23 mouse cellular contexts compared by ENCODE assay signal in genomic region chr12:103992945-103993344, GRCm38 (mm10). TPM values are rescaled to one million over a fixed set of nuclear protein-coding genes. Genes with fewer than 3 reads are reported as not detected.
DNase-seq lines count a peak whose midpoint lies in the region; ATAC-seq lines count a peak whose summit lies in the region.
"Had no signal": no experiment of that assay in that cellular context is flagged by ENCODE, and none has a peak within 500 bp of the region (broad histone marks: within the 10 kb centered on the region; RNA-seq: fewer than 3 reads in every experiment).

No protein-coding gene starts in this region.

- H3K27ac ChIP-seq in heart, embryonic 11.5 days (ENCODE audit: low read depth, low read length): no peak overlapping the region
- H3K27ac ChIP-seq: hindbrain, embryonic 10.5 days; liver, embryonic 14.5 days; midbrain, embryonic 15.5 days had no signal

- intact Hi-C loops in heart, postnatal 14 days (cut with DNase I): no loop called here

- H3K27me3 ChIP-seq in heart, embryonic 11.5 days (ENCODE audit: control insufficient read depth, insufficient read depth, low read length): peaks cover 15% of the 10 kb centered on the region
- H3K27me3 ChIP-seq: midbrain, embryonic 15.5 days had no signal

- no peak overlapping the region for H3K9ac ChIP-seq in heart, embryonic 11.5 days (ENCODE audit: low read depth, low read length)
- H3K9ac ChIP-seq: heart, embryonic 12.5 days; liver, embryonic 14.5 days; midbrain, embryonic 15.5 days had no signal

- H3K9me3 ChIP-seq in heart, embryonic 11.5 days (replicated peaks; ENCODE audit: control insufficient read depth, low read length): no peaks in the 10 kb centered on the region
- H3K9me3 ChIP-seq: heart, embryonic 12.5 days; hindbrain, embryonic 10.5 days; midbrain, embryonic 15.5 days had no signal

- 57% methylated on average over 7 of the region's 7 CpGs for WGBS in heart, embryonic 11.5 days (ENCODE audit: insufficient replicate concordance)

- no peak for DNase-seq in heart, postnatal 14 days
- peak; percentile 15 for DNase-seq in lung, postnatal 10 days
- DNase-seq in lung, postnatal 4 days: no peak
- DNase-seq in thymus, postnatal 4 days: no peak
- DNase-seq in T-cell, adult 2 months (ENCODE audit: low spot score): no peak
- DNase-seq: adrenal gland, adult 2 months; cerebellum, adult 9-10 months; embryo, embryonic 11 days; gastrocnemius, postnatal 36 days; kidney, adult 8-10 months; kidney, postnatal 4 days; lung, postnatal 36 days had no signal

- H3K36me3 ChIP-seq in heart, embryonic 11.5 days (ENCODE audit: control insufficient read depth, insufficient read depth, low read length): no peaks in the 10 kb centered on the region
- H3K36me3 ChIP-seq: heart, embryonic 12.5 days; hindbrain, embryonic 10.5 days; midbrain, embryonic 15.5 days had no signal

- H3K4me1 ChIP-seq in heart, embryonic 11.5 days (ENCODE audit: control insufficient read depth, insufficient read depth, low read length): no peaks in the 10 kb centered on the region
- H3K4me1 ChIP-seq: heart, embryonic 12.5 days; hindbrain, embryonic 10.5 days; midbrain, embryonic 15.5 days had no signal

- H3K4me2 ChIP-seq in heart, embryonic 11.5 days: no peak overlapping the region
- H3K4me2 ChIP-seq: heart, embryonic 12.5 days; midbrain, embryonic 15.5 days had no signal

- H3K4me3 ChIP-seq in heart, embryonic 11.5 days (ENCODE audit: low read depth, low read length): no peak overlapping the region
- H3K4me3 ChIP-seq: heart, embryonic 12.5 days; hindbrain, embryonic 10.5 days; midbrain, embryonic 15.5 days had no signal

- 0 out of 2 replicates have a peak, but pooled peaks have one; percentile 20 for ATAC-seq in heart, embryonic 11.5 days (replicated peaks; ENCODE audit: insufficient number of reproducible peaks, low FRiP score, low TSS enrichment)
- peak; percentile 78 for ATAC-seq in granulocyte monocyte progenitor cell, adult 5-6 weeks (replicated peaks; ENCODE audit: poor library complexity, severe bottlenecking)
- ATAC-seq in erythroblast, adult 5-6 weeks (replicated peaks; ENCODE audit: low FRiP score, poor library complexity, severe bottlenecking): no peak
- ATAC-seq: forebrain, embryonic 14.5 days; midbrain, embryonic 15.5 days had no signal

RNA-seq across cellular contexts. Expression of gene Serpina11, which starts 3.2 kb away (rescaled TPM):
- 0.16 TPM in 1 of 2 replicates, not detected in the other for polyA plus RNA-seq in heart, embryonic 11.5 days (2014; fragmentation: Nextera tagmentation; extraction: Ambion mirVana)
- total RNA-seq in heart, postnatal 14 days (2021): not detected
- total RNA-seq in granulocyte monocyte progenitor cell, adult 5-6 weeks (2014; fragmentation: Nextera tagmentation): 0.17 TPM in 1 of 2 replicates, not detected in the other
- not detected in 2 replicates for total RNA-seq in granulocyte monocyte progenitor cell, adult 5-6 weeks (2017)
- not detected in 2 replicates for total RNA-seq in erythroblast, adult 5-6 weeks (2015; ENCODE audit: low replicate concordance)
- total RNA-seq in erythroblast, adult 5-6 weeks (2017; ENCODE audit: low replicate concordance): not detected in 2 replicates
- total RNA-seq: gastrocnemius, postnatal 36 days; left cerebral cortex, postnatal 36 days had no signal
- polyA plus RNA-seq: C2C12; forebrain, embryonic 14.5 days; heart, embryonic 12.5 days; hindbrain, embryonic 10.5 days; midbrain, embryonic 15.5 days; neural tube, embryonic 11.5 days had no signal

RNA-seq across cellular contexts. Expression of gene Serpina9, which starts 20.6 kb away (rescaled TPM):
- polyA plus RNA-seq in heart, embryonic 11.5 days (2014; fragmentation: Nextera tagmentation; extraction: Ambion mirVana): 0.04 and 0.21 TPM in 2 replicates
- under 1 TPM in 1 of 2 experiments, not detected in 1; 0.07 TPM for total RNA-seq in heart, postnatal 14 days (2021)
- not detected in 2 replicates for total RNA-seq in granulocyte monocyte progenitor cell, adult 5-6 weeks (2014; fragmentation: Nextera tagmentation)
- not detected in 2 replicates for total RNA-seq in granulocyte monocyte progenitor cell, adult 5-6 weeks (2017)
- total RNA-seq in erythroblast, adult 5-6 weeks (2015; ENCODE audit: low replicate concordance): not detected in 2 replicates
- total RNA-seq in erythroblast, adult 5-6 weeks (2017; ENCODE audit: low replicate concordance): not detected in 2 replicates
- total RNA-seq: adrenal gland, adult 2 months; gastrocnemius, postnatal 36 days had no signal
- polyA plus RNA-seq: adrenal gland, adult 2 months; forebrain, embryonic 14.5 days; hindbrain, embryonic 10.5 days; liver, embryonic 14.5 days; midbrain, embryonic 15.5 days; neural tube, embryonic 11.5 days had no signal

RNA-seq across cellular contexts. Expression of gene Serpina1e, which starts 34.2 kb away (rescaled TPM):
- 0.42 TPM in 1 of 2 replicates, not detected in the other for polyA plus RNA-seq in heart, embryonic 11.5 days (2014; fragmentation: Nextera tagmentation; extraction: Ambion mirVana)
- total RNA-seq in heart, postnatal 14 days (2021): not detected
- not detected in 2 replicates for total RNA-seq in granulocyte monocyte progenitor cell, adult 5-6 weeks (2014; fragmentation: Nextera tagmentation)
- total RNA-seq in granulocyte monocyte progenitor cell, adult 5-6 weeks (2017): not detected in 2 replicates
- not detected in 2 replicates for total RNA-seq in erythroblast, adult 5-6 weeks (2015; ENCODE audit: low replicate concordance)
- total RNA-seq in erythroblast, adult 5-6 weeks (2017; ENCODE audit: low replicate concordance): not detected in 2 replicates
- total RNA-seq: gastrocnemius, postnatal 36 days; left cerebral cortex, postnatal 36 days had no signal
- polyA plus RNA-seq: C2C12; forebrain, embryonic 14.5 days; hindbrain, embryonic 10.5 days; midbrain, embryonic 15.5 days; neural tube, embryonic 11.5 days had no signal

RNA-seq across cellular contexts. Expression of gene Serpina12, which starts 51.3 kb away (rescaled TPM):
- 0.10 TPM in 1 of 2 replicates, not detected in the other for polyA plus RNA-seq in heart, embryonic 11.5 days (2014; fragmentation: Nextera tagmentation; extraction: Ambion mirVana)
- not detected for total RNA-seq in heart, postnatal 14 days (2021)
- total RNA-seq in granulocyte monocyte progenitor cell, adult 5-6 weeks (2014; fragmentation: Nextera tagmentation): not detected in 2 replicates
- 0.13 TPM in 1 of 2 replicates, not detected in the other for total RNA-seq in granulocyte monocyte progenitor cell, adult 5-6 weeks (2017)
- not detected in 2 replicates for total RNA-seq in erythroblast, adult 5-6 weeks (2015; ENCODE audit: low replicate concordance)
- total RNA-seq in erythroblast, adult 5-6 weeks (2017; ENCODE audit: low replicate concordance): not detected in 2 replicates
- total RNA-seq: gastrocnemius, postnatal 36 days; left cerebral cortex, postnatal 36 days had no signal
- polyA plus RNA-seq: C2C12; forebrain, embryonic 14.5 days; heart, embryonic 12.5 days; hindbrain, embryonic 10.5 days; midbrain, embryonic 15.5 days; neural tube, embryonic 11.5 days had no signal
